8 mouse cellular contexts compared by ENCODE assay signal in genomic region chr15:78983436-78984285, GRCm38 (mm10). TPM values are rescaled to one million over a fixed set of nuclear protein-coding genes. Genes with fewer than 3 reads are reported as not detected.
DNase-seq lines count a peak whose midpoint lies in the region; ATAC-seq and TF ChIP-seq lines count a peak whose summit lies in the region.

No protein-coding gene starts in this region.

- peak overlapping the region; percentile 47 for H3K4me3 ChIP-seq in hindbrain, embryonic 14.5 days (replicated peaks; ENCODE audit: low read length)
- H3K4me3 ChIP-seq in liver, adult 2 months (ENCODE audit: insufficient read depth, low read depth, low read length): peak overlapping the region; percentile 99
- peak overlapping the region; percentile 43 for H3K4me3 ChIP-seq in midbrain, embryonic 16.5 days (ENCODE audit: low read depth, low read length)

- TF ChIP-seq POLR2A in liver, adult 2 months (IDR thresholded peaks at IDR 0.05; ENCODE audit: extremely low read depth, insufficient read depth, low read length): no peak

- WGBS in hindbrain, embryonic 14.5 days: 3% methylated on average over 21 of the region's 21 CpGs
- 3% methylated on average over 21 of the region's 21 CpGs for WGBS in liver, adult 2 months
- WGBS in midbrain, embryonic 16.5 days: 2% methylated on average over 21 of the region's 21 CpGs

- H3K9ac ChIP-seq in hindbrain, embryonic 14.5 days: peak overlapping the region; percentile 64
- H3K9ac ChIP-seq in liver, adult 2 months (ENCODE audit: low read depth, low read length): peak overlapping the region; percentile 98
- H3K9ac ChIP-seq in midbrain, embryonic 16.5 days (ENCODE audit: low read depth, low read length): peak overlapping the region; percentile 47

- H3K27ac ChIP-seq in hindbrain, embryonic 14.5 days: peak overlapping the region; percentile 64
- H3K27ac ChIP-seq in liver, adult 2 months (replicated peaks; ENCODE audit: insufficient read depth, low read depth, low read length): peak overlapping the region; percentile 95
- H3K27ac ChIP-seq in midbrain, embryonic 16.5 days (ENCODE audit: low read length): peak overlapping the region; percentile 47; the same call in 1 of the 2 replicates

- TF ChIP-seq CTCF in liver, adult 2 months (IDR thresholded peaks at IDR 0.05; ENCODE audit: low read depth, low read length): no peak

- H3K9me3 ChIP-seq in hindbrain, embryonic 14.5 days (ENCODE audit: control insufficient read depth, low read length): no peaks in the 10 kb centered on the region
- H3K9me3 ChIP-seq in midbrain, embryonic 16.5 days (replicated peaks; ENCODE audit: control insufficient read depth, low read length, poor library complexity, severe bottlenecking): no peaks in the 10 kb centered on the region

- no peaks in the 10 kb centered on the region for H3K27me3 ChIP-seq in hindbrain, embryonic 14.5 days (ENCODE audit: control insufficient read depth, insufficient read depth, low read length)
- no peaks in the 10 kb centered on the region for H3K27me3 ChIP-seq in liver, adult 2 months (ENCODE audit: control insufficient read depth, insufficient read depth, low read length)
- H3K27me3 ChIP-seq in midbrain, embryonic 16.5 days (ENCODE audit: control insufficient read depth, insufficient read depth, low read depth, low read length): no peaks in the 10 kb centered on the region

- peak overlapping the region; percentile 67 for H3K4me2 ChIP-seq in hindbrain, embryonic 14.5 days (replicated peaks)
- H3K4me2 ChIP-seq in midbrain, embryonic 16.5 days (ENCODE audit: low read length): peak overlapping the region; percentile 67

- ATAC-seq in hindbrain, embryonic 14.5 days (ENCODE audit: low FRiP score): peak; percentile 38
- ATAC-seq in midbrain, embryonic 16.5 days: peak; percentile 37; the same call in 1 of the 2 replicates

- H3K4me1 ChIP-seq in hindbrain, embryonic 14.5 days (replicated peaks; ENCODE audit: control insufficient read depth, insufficient read depth, low read length): peaks cover 21% of the 10 kb centered on the region
- peaks cover 8% of the 10 kb centered on the region for H3K4me1 ChIP-seq in liver, adult 2 months (ENCODE audit: control insufficient read depth, insufficient read depth, low read length)
- peaks cover 12% of the 10 kb centered on the region; the same call in 1 of the 2 replicates for H3K4me1 ChIP-seq in midbrain, embryonic 16.5 days (ENCODE audit: control insufficient read depth, insufficient read depth, low read length)

- peaks cover 25% of the 10 kb centered on the region; the same call in 1 of the 2 replicates for H3K79me2 ChIP-seq in liver, adult 2 months (ENCODE audit: control insufficient read depth, insufficient read depth, low read length)

- DNase-seq in left cerebral cortex, postnatal 4 days: peak; percentile 31
- no peak for DNase-seq in left cerebral cortex, adult 11 months (ENCODE audit: low spot score)
- DNase-seq in c-Kit-negative CD71-positive TER-119-positive erythroid progenitor cells, embryonic 14.5 days (ENCODE audit: low read depth, low spot score): peak; percentile 58
- DNase-seq in gastrocnemius, adult 18-20 months (ENCODE audit: low spot score): peak; percentile 60
- DNase-seq in hindbrain, embryonic 14.5 days (ENCODE audit: low spot score): no peak
- DNase-seq in liver, adult 2 months (ENCODE audit: extremely low read depth, low read depth, low spot score): peak; percentile 62
- peak; percentile 49 for DNase-seq in thymus, postnatal 0 days (ENCODE audit: low spot score)

- H3K36me3 ChIP-seq in hindbrain, embryonic 14.5 days (replicated peaks; ENCODE audit: control insufficient read depth, insufficient read depth): no peaks in the 10 kb centered on the region
- H3K36me3 ChIP-seq in liver, adult 2 months (ENCODE audit: control insufficient read depth, insufficient read depth, low read length): no peaks in the 10 kb centered on the region
- H3K36me3 ChIP-seq in midbrain, embryonic 16.5 days (ENCODE audit: control insufficient read depth, insufficient read depth, low read length): no peaks in the 10 kb centered on the region

- intact Hi-C loops in left cerebral cortex, postnatal 4 days (cut with DNase I): no loop called here

RNA-seq across cellular contexts. Expression of gene Triobp, which starts 36.1 kb away (rescaled TPM):
- 100 to 1,000 TPM in 1 of 2 experiments, 10 to 100 TPM in 1; 98.7 to 106 TPM for total RNA-seq in left cerebral cortex, postnatal 4 days (2021)
- total RNA-seq in gastrocnemius, adult 18-20 months (2021): 10 to 100 TPM; 38.8 to 40.7 TPM
- polyA plus RNA-seq in hindbrain, embryonic 14.5 days (2014; fragmentation: Nextera tagmentation; extraction: Ambion mirVana): 37.4 and 41.1 TPM in 2 replicates
- total RNA-seq in liver, adult 2 months (2014; rRNA removed): 11.9 and 14.3 TPM in 2 replicates
- 19.9 and 24.3 TPM in 2 replicates for polyA plus RNA-seq in liver, adult 2 months (2012; rRNA removed)
- 40.9 and 48.8 TPM in 2 replicates for polyA plus RNA-seq in midbrain, embryonic 16.5 days (2015; fragmentation: Nextera tagmentation; extraction: Ambion mirVana)
- polyA plus RNA-seq in thymus, postnatal 0 days (2015; fragmentation: Nextera tagmentation; extraction: Ambion mirVana): 16.3 and 18.0 TPM in 2 replicates

RNA-seq across cellular contexts. Expression of gene H1f0, which starts 44.6 kb away (rescaled TPM):
- 10 to 100 TPM; 84.8 to 94.8 TPM for total RNA-seq in left cerebral cortex, postnatal 4 days (2021)
- 10 to 100 TPM; 74.4 to 86.9 TPM for total RNA-seq in gastrocnemius, adult 18-20 months (2021)
- 74.8 and 75.7 TPM in 2 replicates for polyA plus RNA-seq in hindbrain, embryonic 14.5 days (2014; fragmentation: Nextera tagmentation; extraction: Ambion mirVana)
- total RNA-seq in liver, adult 2 months (2014; rRNA removed): 64.2 and 82.1 TPM in 2 replicates
- polyA plus RNA-seq in liver, adult 2 months (2012; rRNA removed): 68.0 and 79.0 TPM in 2 replicates
- polyA plus RNA-seq in midbrain, embryonic 16.5 days (2015; fragmentation: Nextera tagmentation; extraction: Ambion mirVana): 167 and 180 TPM in 2 replicates
- 303 and 311 TPM in 2 replicates for polyA plus RNA-seq in thymus, postnatal 0 days (2015; fragmentation: Nextera tagmentation; extraction: Ambion mirVana)

RNA-seq across cellular contexts. Expression of gene Nol12, which starts 48.9 kb away (rescaled TPM):
- total RNA-seq in left cerebral cortex, postnatal 4 days (2021): 10 to 100 TPM; 46.5 to 47.8 TPM
- total RNA-seq in gastrocnemius, adult 18-20 months (2021): 10 to 100 TPM; 26.4 to 29.1 TPM
- polyA plus RNA-seq in hindbrain, embryonic 14.5 days (2014; fragmentation: Nextera tagmentation; extraction: Ambion mirVana): 57.7 and 59.2 TPM in 2 replicates
- 4.0 and 5.3 TPM in 2 replicates for total RNA-seq in liver, adult 2 months (2014; rRNA removed)
- polyA plus RNA-seq in liver, adult 2 months (2012; rRNA removed): 10.3 and 13.1 TPM in 2 replicates
- polyA plus RNA-seq in midbrain, embryonic 16.5 days (2015; fragmentation: Nextera tagmentation; extraction: Ambion mirVana): 66.3 and 67.6 TPM in 2 replicates
- polyA plus RNA-seq in thymus, postnatal 0 days (2015; fragmentation: Nextera tagmentation; extraction: Ambion mirVana): 59.3 and 59.9 TPM in 2 replicates

RNA-seq across cellular contexts. Expression of gene Lgals1, which starts 57.1 kb away (rescaled TPM):
- 10 to 100 TPM; 25.2 to 29.4 TPM for total RNA-seq in left cerebral cortex, postnatal 4 days (2021)
- 100 to 1,000 TPM; 229 to 364 TPM for total RNA-seq in gastrocnemius, adult 18-20 months (2021)
- polyA plus RNA-seq in hindbrain, embryonic 14.5 days (2014; fragmentation: Nextera tagmentation; extraction: Ambion mirVana): 117 and 157 TPM in 2 replicates
- total RNA-seq in liver, adult 2 months (2014; rRNA removed): 23.2 and 31.6 TPM in 2 replicates
- polyA plus RNA-seq in liver, adult 2 months (2012; rRNA removed): 25.2 and 26.9 TPM in 2 replicates
- 51.7 and 53.2 TPM in 2 replicates for polyA plus RNA-seq in midbrain, embryonic 16.5 days (2015; fragmentation: Nextera tagmentation; extraction: Ambion mirVana)
- polyA plus RNA-seq in thymus, postnatal 0 days (2015; fragmentation: Nextera tagmentation; extraction: Ambion mirVana): 598 and 732 TPM in 2 replicates

RNA-seq across cellular contexts. Expression of gene Galr3, which starts 58.0 kb away (rescaled TPM):
- 1 to 10 TPM in 1 of 2 experiments, not detected in 1; 1.0 TPM for total RNA-seq in left cerebral cortex, postnatal 4 days (2021)
- not detected for total RNA-seq in gastrocnemius, adult 18-20 months (2021)
- not detected in 2 replicates for polyA plus RNA-seq in hindbrain, embryonic 14.5 days (2014; fragmentation: Nextera tagmentation; extraction: Ambion mirVana)
- total RNA-seq in liver, adult 2 months (2014; rRNA removed): not detected in 2 replicates
- polyA plus RNA-seq in liver, adult 2 months (2012; rRNA removed): 0.09 TPM in 1 of 2 replicates, not detected in the other
- not detected in 2 replicates for polyA plus RNA-seq in midbrain, embryonic 16.5 days (2015; fragmentation: Nextera tagmentation; extraction: Ambion mirVana)
- polyA plus RNA-seq in thymus, postnatal 0 days (2015; fragmentation: Nextera tagmentation; extraction: Ambion mirVana): 0.14 and 0.21 TPM in 2 replicates

Comparison
In these comparisons a context has a peak if more than half of its experiments do, and no peak if none do; other contexts are left out.
1. DNase-seq: peak in left cerebral cortex, postnatal 4 days (single experiment), c-Kit-negative CD71-positive TER-119-positive erythroid progenitor cells, embryonic 14.5 days (single experiment), gastrocnemius, adult 18-20 months (single experiment), liver, adult 2 months (single experiment) and thymus, postnatal 0 days (single experiment); none in left cerebral cortex, adult 11 months (single experiment) and hindbrain, embryonic 14.5 days (single experiment).
2. H3K4me3 ChIP-seq: peak in every context shown above with its lines; median percentile 99 in liver, adult 2 months; 47 in hindbrain, embryonic 14.5 days; 43 in midbrain, embryonic 16.5 days.
3. H3K9ac ChIP-seq: peak in every context shown above with its lines; median percentile 98 in liver, adult 2 months; 64 in hindbrain, embryonic 14.5 days; 47 in midbrain, embryonic 16.5 days.
4. Peak in every context shown above with its lines, with median percentiles within 50 percentile points of each other: H3K27ac ChIP-seq.